Mouse (Mus musculus): ENCODE measurements around the gene Enoph1.

DNA sequence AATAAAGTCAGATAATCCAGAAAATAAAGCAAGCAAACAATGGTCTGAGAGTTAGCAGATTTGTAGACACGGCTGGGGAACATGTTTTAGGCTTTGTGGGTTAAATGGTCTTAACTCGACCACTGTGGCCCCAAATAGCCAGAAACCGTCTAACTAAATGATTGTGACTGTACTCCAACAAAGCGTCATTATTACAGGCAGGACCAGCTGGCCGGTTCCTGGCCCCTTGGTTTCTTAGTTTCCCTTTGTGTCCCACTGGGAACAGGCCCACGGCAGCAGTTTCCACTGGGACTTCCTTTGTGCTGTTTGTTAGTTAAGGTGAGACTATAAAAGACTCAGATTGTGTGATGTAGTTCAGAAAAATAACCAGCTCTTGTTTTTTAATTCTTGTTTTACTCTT, 18.9 kb downstream of the Enoph1 start:
- no peak for TF ChIP-seq CTCF (conservative IDR thresholded peaks at IDR 0.05; ENCODE audit: low read length)
- TF ChIP-seq NANOG (IDR thresholded peaks at IDR 0.05; ENCODE audit: borderline replicate concordance, low read length): no peak

All from E14TG2a.4 (cell line).